Mouse (Mus musculus): ENCODE measurements around the gene Prkar2b. TPM values are rescaled to one million over a fixed set of nuclear protein-coding genes. Genes with fewer than 3 reads are reported as not detected.

The Prkar2b gene
- polyA plus RNA-seq, 1 experiment from 2014 or later: 138 TPM

GRCm38 (mm10) chr12:31949193-31949741 is 111.8 kb downstream of the Prkar2b start:
- no peaks in the 10 kb centered on the region for H3K27me3 ChIP-seq
- H3K9ac ChIP-seq (replicated peaks): peak overlapping the region; percentile 91
- H3K27ac ChIP-seq (replicated peaks): peak overlapping the region; percentile 99
- no peaks in the 10 kb centered on the region for H3K9me3 ChIP-seq
- H3K4me1 ChIP-seq: peaks cover 21% of the 10 kb centered on the region
- 0% methylated on average over 51 of the region's 58 CpGs for WGBS
- peak overlapping the region; percentile 97 for H3K4me3 ChIP-seq
- peak; percentile 82 for ATAC-seq (replicated peaks)
- H3K36me3 ChIP-seq: no peaks in the 10 kb centered on the region
- H3K4me2 ChIP-seq (replicated peaks): peak overlapping the region; percentile 60

GRCm38 (mm10) chr12:31948101-31949000 is 112.7 kb downstream of the Prkar2b start:
- no peak for ATAC-seq (replicated peaks)
- no peaks in the 10 kb centered on the region for H3K9me3 ChIP-seq
- H3K36me3 ChIP-seq: peaks cover 6% of the 10 kb centered on the region
- H3K27me3 ChIP-seq: no peaks in the 10 kb centered on the region
- H3K9ac ChIP-seq (replicated peaks): peak overlapping the region; percentile 91
- 16% methylated on average over 7 of the region's 7 CpGs for WGBS
- peaks cover 21% of the 10 kb centered on the region for H3K4me1 ChIP-seq
- H3K27ac ChIP-seq (replicated peaks): peak overlapping the region; percentile 99
- H3K4me2 ChIP-seq (replicated peaks): peak overlapping the region; percentile 60
- peak overlapping the region; percentile 97 for H3K4me3 ChIP-seq

- H3K27me3 ChIP-seq: no peaks in the 10 kb centered on the region
- H3K9ac ChIP-seq (replicated peaks): no peak overlapping the region
- 96% methylated on average over 5 of the region's 5 CpGs for WGBS
- H3K4me3 ChIP-seq: no peak overlapping the region
- peaks cover 15% of the 10 kb centered on the region for H3K36me3 ChIP-seq
- peaks cover 21% of the 10 kb centered on the region for H3K4me1 ChIP-seq
- no peak overlapping the region for H3K4me2 ChIP-seq (replicated peaks)
- H3K27ac ChIP-seq (replicated peaks): no peak overlapping the region
- ATAC-seq (replicated peaks): no peak
- H3K9me3 ChIP-seq: no peaks in the 10 kb centered on the region
Measured at GRCm38 (mm10) chr12:31947476-31947875, 113.6 kb downstream of the Prkar2b start.

GRCm38 (mm10) chr12:31944405-31944804 is 116.7 kb downstream of the Prkar2b start:
- WGBS: 91% methylated on average over 2 of the region's 2 CpGs
- Histone ChIP-seq H3K4me2 (replicated peaks) (no peak overlapping the region), H3K4me1 (peaks cover 16% of the 10 kb centered on the region), H3K27ac (replicated peaks) (no peak overlapping the region), H3K4me3 (no peak overlapping the region), H3K9me3 (no peaks in the 10 kb centered on the region), H3K9ac (replicated peaks) (no peak overlapping the region), H3K27me3 (no peaks in the 10 kb centered on the region), H3K36me3 (peaks cover 32% of the 10 kb centered on the region)
- ATAC-seq (replicated peaks): no peak

GRCm38 (mm10) chr12:31943020-31943654 is 118.0 kb downstream of the Prkar2b start:
- no peaks in the 10 kb centered on the region for H3K9me3 ChIP-seq
- H3K4me3 ChIP-seq: no peak overlapping the region
- H3K4me2 ChIP-seq (replicated peaks): no peak overlapping the region
- 92% methylated on average over 4 of the region's 4 CpGs for WGBS
- peaks cover 7% of the 10 kb centered on the region; the same call in 1 of the 2 replicates for H3K4me1 ChIP-seq
- no peaks in the 10 kb centered on the region for H3K27me3 ChIP-seq
- ATAC-seq (replicated peaks): no peak
- peaks cover 44% of the 10 kb centered on the region for H3K36me3 ChIP-seq
- H3K9ac ChIP-seq (replicated peaks): no peak overlapping the region
- no peak overlapping the region for H3K27ac ChIP-seq (replicated peaks)

- peaks cover 78% of the 10 kb centered on the region for H3K36me3 ChIP-seq
- ATAC-seq (replicated peaks): no peak
- H3K4me2 ChIP-seq (replicated peaks): no peak overlapping the region
- H3K4me3 ChIP-seq: no peak overlapping the region
- no peak overlapping the region for H3K9ac ChIP-seq (replicated peaks)
- H3K27me3 ChIP-seq: no peaks in the 10 kb centered on the region
- H3K27ac ChIP-seq (replicated peaks): no peak overlapping the region
- H3K4me1 ChIP-seq: no peaks in the 10 kb centered on the region
- H3K9me3 ChIP-seq: no peaks in the 10 kb centered on the region
Measured at GRCm38 (mm10) chr12:31939026-31939425, 122.1 kb downstream of the Prkar2b start.

- no peak overlapping the region for H3K27ac ChIP-seq (replicated peaks)
- H3K4me2 ChIP-seq (replicated peaks): no peak overlapping the region
- peaks cover 75% of the 10 kb centered on the region for H3K36me3 ChIP-seq
- H3K9ac ChIP-seq (replicated peaks): no peak overlapping the region
- no peaks in the 10 kb centered on the region for H3K27me3 ChIP-seq
- H3K4me1 ChIP-seq: no peaks in the 10 kb centered on the region
- no peak for ATAC-seq (replicated peaks)
- H3K9me3 ChIP-seq: no peaks in the 10 kb centered on the region
- WGBS: 93% methylated on average over 4 of the region's 4 CpGs
- no peak overlapping the region for H3K4me3 ChIP-seq
Measured at GRCm38 (mm10) chr12:31938391-31938997, 122.6 kb downstream of the Prkar2b start.

- H3K27ac ChIP-seq (replicated peaks): no peak overlapping the region
- 94% methylated on average over 3 of the region's 3 CpGs for WGBS
- H3K9ac ChIP-seq (replicated peaks): no peak overlapping the region
- H3K36me3 ChIP-seq: peaks cover 74% of the 10 kb centered on the region
- H3K4me3 ChIP-seq: no peak overlapping the region
- no peaks in the 10 kb centered on the region for H3K27me3 ChIP-seq
- H3K4me2 ChIP-seq (replicated peaks): no peak overlapping the region
- H3K4me1 ChIP-seq: no peaks in the 10 kb centered on the region
- no peaks in the 10 kb centered on the region for H3K9me3 ChIP-seq
- ATAC-seq (replicated peaks): no peak
Measured at GRCm38 (mm10) chr12:31937613-31938012, 123.5 kb downstream of the Prkar2b start.

GRCm38 (mm10) chr12:31936657-31937300 is 124.3 kb downstream of the Prkar2b start:
- Histone ChIP-seq H3K36me3 (peaks cover 77% of the 10 kb centered on the region), H3K9ac (replicated peaks) (no peak overlapping the region), H3K4me3 (no peak overlapping the region), H3K27me3 (no peaks in the 10 kb centered on the region), H3K4me1 (no peaks in the 10 kb centered on the region), H3K27ac (replicated peaks) (no peak overlapping the region), H3K4me2 (replicated peaks) (no peak overlapping the region), H3K9me3 (no peaks in the 10 kb centered on the region)
- 42% methylated on average over 6 of the region's 6 CpGs for WGBS
- no peak for ATAC-seq (replicated peaks)

- Histone ChIP-seq H3K4me2 (replicated peaks) (no peak overlapping the region), H3K4me3 (no peak overlapping the region), H3K9me3 (no peaks in the 10 kb centered on the region), H3K4me1 (no peaks in the 10 kb centered on the region), H3K27ac (replicated peaks) (no peak overlapping the region), H3K27me3 (no peaks in the 10 kb centered on the region), H3K9ac (replicated peaks) (no peak overlapping the region), H3K36me3 (peaks cover 77% of the 10 kb centered on the region)
- 97% methylated on average over 3 of the region's 3 CpGs for WGBS
- ATAC-seq (replicated peaks): no peak
Measured at GRCm38 (mm10) chr12:31931818-31932217, 129.3 kb downstream of the Prkar2b start.

- Histone ChIP-seq H3K4me2 (replicated peaks) (no peak overlapping the region), H3K4me3 (no peak overlapping the region), H3K27me3 (no peaks in the 10 kb centered on the region), H3K27ac (replicated peaks) (no peak overlapping the region), H3K9ac (replicated peaks) (no peak overlapping the region), H3K9me3 (no peaks in the 10 kb centered on the region), H3K36me3 (peaks cover 74% of the 10 kb centered on the region), H3K4me1 (no peaks in the 10 kb centered on the region)
- WGBS: 75% methylated on average over 3 of the region's 3 CpGs
- ATAC-seq (replicated peaks): no peak
Measured at GRCm38 (mm10) chr12:31928498-31928897, 132.6 kb downstream of the Prkar2b start.

All from forebrain, embryonic 15.5 days (tissue).